Mouse (Mus musculus): ENCODE data around the gene 2310011J03Rik.

GRCm38 (mm10) chr10:80299301-80299700 is 21.0 kb downstream of the 2310011J03Rik start:
- no peak for TF ChIP-seq CTCF (IDR thresholded peaks at IDR 0.05; ENCODE audit: extremely low read depth, insufficient read depth, insufficient read length, insufficient replicate concordance)
- TF ChIP-seq POLR2A (IDR thresholded peaks at IDR 0.05; ENCODE audit: low read depth, low read length), result no peak

Measured in spleen, adult 2 months (tissue).